Mouse (Mus musculus) thymus, adult 18-20 months (tissue): ENCODE measurements at regions not wholly inside any gene's neighbourhood (a gene's known extent, or its start where the extent isn't known, plus 50 kb on each side); places are given as distances from the start of the nearest gene placed in this dataset.

Experiments
- DNase-seq, 2 experiments: peaks; one replicate each; pipeline ENCODE4 v3.0.0; 2022; ENCODE audit warnings: mixed read lengths in 2 of 2

DNA sequence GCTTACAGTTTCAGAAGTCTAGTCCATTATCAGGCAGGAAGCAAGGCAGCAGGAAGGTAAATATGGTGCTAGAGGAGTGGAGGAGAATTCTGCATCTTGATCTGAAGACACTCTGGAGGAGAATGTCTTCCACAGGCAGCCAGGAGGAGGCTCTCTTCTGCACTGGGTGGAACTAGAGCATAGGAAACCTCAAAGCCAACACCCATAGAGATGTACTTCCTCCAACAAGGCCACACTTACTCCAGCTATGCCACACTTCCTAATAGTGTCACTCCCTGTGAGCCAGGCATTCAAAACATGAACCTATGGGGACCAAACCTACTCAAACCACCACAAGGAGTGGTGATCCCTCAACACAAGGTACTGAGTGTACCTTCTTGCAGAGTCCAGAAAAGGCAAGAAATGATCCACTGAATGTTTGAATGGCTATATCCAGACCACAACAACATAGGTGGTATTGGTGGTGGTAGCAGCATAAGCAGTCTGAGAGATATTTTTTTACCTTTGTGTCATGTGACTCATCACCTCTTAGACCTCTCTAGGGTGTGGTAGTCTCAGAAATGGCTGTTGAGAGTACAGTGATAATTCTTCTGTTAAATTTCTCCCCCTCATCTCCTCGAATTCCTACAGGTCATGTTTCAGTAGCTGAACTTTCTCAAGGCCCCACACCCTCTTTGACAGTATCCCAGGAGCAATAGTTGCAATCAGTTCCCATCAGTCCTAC lies 152.3 kb upstream of the Mbnl1 start:
- DNase-seq, result peak; percentile 10 to 30

DNA sequence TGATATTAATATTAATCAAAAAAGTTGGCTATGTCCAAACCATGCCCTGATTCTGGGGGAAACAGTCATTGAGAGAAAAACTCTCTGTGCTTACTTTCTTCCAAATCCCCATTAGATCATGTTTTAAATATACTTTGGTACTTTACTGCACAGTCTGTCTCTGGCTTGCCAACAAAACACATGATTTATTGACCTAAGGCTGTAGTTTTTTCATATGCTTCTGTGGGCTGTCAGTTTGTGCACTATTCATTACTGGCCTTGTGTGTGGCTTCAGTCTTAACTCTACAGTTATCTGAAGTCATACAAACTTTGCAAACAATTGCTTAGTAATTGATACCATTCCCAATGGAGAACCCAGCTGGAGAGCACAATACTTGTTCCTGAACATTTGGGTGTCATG lies 149.1 kb upstream of the Mbnl1 start:
- DNase-seq, result no peak

DNA sequence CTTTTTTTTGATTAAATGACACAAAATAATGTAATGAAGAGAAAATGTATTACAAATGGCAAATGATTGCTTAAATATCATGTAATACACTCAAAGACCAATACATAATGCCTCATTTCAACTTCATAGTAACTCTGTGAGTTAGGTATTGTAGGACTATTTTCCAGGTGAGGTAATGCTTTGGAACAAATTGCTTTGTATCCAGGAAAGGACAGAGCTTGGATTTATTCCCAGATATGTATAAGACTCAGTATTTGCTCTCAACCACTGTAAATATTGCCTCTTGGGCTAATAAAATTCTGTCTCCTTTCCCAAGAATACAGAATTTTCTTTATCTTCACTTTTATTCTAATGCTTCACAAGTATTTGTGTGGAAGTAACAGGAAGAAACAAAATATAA lies 148.2 kb upstream of the Mbnl1 start:
- no peak for DNase-seq

DNA sequence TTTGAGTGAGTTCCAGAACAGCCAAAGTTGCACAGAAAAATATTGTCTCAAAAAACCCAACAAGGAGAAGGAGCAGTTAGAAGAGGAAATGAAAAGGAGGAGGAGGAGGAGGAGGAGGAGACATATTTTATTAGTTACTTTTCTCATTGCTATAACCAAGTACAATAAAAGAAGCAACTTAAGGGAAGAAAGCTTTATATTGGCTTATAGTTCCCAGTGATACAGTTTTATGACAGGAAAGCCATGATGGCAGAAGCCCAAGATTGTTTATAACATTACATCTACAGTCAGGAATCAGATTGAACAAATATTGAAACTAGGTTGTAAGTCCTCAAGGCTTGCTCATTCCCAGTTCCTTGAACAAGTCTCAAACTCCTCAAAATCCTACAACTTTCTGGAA lies 147.7 kb upstream of the Mbnl1 start:
- DNase-seq, result no peak

DNA sequence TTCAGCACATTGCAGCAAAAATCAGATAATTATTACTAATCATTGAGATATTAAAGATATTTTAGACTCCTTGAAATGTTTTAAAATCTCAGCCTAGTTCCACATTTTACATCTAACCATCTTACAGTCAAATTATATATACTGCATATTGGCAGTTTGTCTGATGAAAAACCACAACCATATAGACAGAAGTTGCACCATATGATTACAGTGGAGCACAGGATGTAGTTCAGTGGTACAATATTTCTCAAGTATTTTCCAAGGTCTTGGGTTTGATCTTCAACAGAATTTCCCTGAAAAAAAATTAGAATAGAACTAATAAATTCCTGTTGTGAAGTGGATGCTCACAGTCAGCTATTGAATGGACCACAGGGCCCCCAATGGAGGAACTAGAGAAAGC lies 140.2 kb upstream of the Mbnl1 start:
- no peak for DNase-seq

DNA sequence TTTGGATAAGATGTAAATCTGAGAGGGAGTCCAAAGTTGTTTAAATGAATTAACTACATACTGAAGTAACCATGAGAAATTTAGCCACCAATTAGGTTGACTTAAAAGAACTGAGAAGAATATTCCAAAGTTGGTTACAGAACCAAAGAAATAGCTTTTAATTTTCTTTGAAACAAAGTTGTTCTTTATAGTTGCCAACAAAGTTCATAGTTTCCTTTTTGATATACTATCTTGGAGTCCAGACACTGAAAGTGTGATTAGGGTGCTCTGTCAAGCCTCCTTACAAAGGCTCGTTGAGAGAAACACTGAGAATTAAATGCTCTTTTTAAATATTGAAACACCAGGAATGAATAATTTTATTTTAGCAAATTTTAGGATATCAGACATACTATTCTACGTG lies 139.0 kb upstream of the Mbnl1 start:
- DNase-seq, result no peak

DNA sequence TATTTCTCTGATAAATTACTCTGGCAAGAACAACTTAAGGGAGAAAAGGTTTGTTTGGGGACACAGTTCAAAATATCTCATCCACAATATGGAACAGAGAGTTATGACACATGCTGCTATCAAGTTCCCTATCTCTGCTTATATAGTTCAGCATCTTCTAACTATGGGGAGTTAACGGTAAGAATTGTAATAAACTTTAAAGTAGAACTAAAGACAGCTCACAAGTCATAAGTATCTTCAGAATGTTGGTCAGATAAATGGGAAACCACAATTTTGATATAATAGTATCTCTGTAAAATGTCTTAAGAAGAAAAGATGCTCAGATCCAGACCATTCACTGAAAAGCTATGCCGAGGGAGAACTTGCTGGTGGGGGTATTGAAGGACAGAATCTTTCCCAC lies 138.5 kb upstream of the Mbnl1 start:
- DNase-seq, result no peak

DNA sequence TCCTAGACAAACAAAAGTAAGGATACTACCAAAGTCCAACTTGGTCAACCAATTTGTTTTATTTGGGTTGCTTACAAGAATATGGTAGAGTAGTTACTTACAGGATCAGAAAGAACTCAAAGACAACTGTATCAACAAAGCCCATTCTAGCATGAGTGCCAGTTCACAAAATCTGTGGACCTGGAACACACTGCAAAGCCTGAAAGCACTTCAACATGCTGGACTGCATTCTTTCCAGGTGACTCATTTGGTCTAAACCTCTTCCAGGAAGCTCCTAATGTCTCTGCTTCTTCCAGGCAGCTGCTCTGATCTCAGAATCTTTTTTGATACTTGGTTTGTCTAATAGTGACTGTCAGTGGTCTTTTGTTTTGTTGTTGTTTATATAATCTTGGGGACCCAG lies 126.2 kb upstream of the Mbnl1 start:
- DNase-seq, result no peak

DNA sequence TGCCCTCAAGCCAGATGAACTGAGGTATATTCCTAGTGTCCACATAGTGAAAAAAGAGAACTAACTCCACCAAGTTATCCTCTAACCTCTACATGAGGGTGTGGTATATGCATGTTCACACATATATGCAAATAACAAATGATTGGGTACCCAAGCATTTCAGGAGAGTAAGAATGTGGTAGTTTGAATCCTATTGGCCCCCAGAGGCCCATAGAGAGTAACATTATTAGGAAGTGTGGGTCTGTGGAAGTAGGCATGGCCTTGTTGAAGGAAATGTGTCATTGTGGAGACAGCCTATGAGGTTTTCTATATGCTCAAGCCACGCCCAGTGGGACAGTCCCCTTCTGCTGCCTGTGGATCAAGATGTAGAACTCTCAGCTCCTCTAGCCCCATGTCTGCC lies 125.6 kb upstream of the Mbnl1 start:
- DNase-seq, result no peak

DNA sequence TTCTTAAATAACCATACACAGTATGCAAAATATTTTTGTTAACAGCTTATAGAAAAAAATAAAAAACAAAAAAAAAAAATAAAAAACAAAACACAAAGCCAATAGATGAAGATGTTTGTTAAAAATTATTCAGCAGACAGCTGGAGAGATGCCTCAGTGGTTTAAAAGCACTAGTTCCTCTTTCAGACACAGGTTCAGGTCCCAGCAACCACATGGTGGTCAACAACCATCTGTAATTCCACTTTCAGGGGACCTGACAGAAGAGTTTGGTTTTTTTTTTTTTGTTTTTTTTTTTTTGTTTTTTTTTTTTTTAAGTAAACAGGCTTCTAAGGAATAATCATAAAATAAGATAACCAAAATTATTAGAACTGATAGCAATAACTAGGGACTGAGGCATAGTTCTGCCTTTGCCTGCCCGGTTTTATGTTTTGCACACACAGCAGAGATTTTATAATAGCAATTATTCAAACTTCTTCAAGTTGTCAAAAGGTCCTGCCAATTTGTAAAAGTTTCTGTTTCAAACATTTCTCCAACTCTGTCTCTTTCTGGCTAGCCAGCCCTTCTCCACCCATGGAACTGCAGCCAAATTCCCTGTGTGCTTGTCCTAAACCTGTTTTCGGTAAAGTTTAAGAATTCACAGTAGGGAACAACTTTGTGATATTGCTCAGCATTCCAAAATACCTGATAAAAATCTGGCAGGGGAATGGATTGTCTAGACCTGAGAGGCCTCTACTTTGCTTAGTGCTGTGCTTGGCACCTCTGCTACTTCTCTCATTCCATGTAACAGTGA lies 101.3 kb upstream of the Mbnl1 start:
- DNase-seq, result no peak

DNA sequence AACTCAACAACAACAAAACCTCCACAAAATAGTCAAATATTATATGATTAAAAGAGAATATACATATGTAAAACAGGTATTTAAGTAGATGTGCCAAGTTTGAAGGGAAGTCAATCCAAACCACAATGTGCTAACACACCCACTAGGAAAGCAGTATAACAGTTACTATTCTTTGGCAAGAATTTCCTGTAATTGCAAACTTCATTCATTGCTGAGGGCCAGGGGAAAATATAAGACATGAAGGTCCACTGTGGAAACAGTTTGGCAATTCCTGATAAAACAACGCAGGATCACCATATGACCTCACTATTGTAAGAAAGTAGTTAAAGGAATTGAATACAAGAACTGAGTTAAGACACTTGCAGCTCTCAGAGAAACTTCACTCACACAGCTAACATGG lies 99.0 kb upstream of the Mbnl1 start:
- no peak for DNase-seq

DNA sequence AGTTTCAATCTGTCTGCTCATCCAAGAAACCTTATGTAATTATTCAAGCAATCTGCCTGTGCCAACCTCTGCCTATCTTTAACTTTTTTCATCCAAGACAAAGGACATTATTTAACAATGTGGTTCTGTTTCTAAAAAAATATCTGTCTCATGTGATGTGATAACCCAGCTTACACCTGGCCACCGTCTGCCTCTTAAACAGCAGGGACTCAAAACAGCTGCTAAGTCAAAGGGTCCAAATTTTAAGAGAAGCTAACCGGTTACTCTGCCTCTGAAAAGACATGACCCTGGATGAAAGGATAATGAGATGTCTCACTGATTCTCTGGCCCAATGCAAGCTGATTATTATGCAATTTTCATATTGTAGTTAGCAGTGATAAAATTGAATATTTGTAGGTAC lies 84.0 kb upstream of the Mbnl1 start:
- no peak for DNase-seq

DNA sequence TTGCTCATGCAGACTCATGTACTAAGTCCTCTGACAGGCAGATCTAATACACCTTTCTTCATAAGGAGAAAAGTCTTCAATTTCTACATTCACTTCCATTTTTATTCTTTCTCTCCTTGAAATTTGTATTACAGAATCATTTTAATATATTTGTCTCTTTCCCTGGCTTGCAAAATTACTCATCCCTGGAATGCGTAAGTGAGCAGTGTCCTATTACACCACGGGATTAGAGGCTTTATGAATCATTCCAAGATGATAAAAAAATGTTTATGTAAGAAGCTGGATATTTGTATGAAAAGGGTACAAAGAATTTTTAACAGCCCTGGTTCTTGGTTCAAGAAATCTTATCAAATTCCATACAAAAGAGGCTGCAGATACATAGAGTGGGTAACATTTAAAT lies 83.6 kb upstream of the Mbnl1 start:
- DNase-seq, result no peak

DNA sequence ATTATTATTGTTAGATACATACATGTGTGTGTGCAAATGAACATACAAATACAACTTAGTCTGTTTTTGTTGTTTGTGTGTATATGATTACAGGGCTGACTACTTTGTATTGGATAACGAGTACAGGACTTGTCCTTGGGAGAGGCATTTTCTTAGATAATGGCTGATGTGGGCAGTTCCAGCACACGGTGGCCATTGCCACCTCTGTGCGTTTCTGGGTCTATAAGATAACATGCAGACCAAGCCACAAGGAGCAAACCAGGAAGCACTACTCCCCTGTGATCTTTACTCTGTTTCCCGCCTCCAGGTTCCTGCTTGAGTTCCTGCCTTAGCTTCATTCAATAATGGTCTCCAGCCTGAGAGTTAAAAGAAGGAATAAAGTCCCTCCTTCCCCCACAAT lies 77.3 kb upstream of the Mbnl1 start:
- no peak for DNase-seq

DNA sequence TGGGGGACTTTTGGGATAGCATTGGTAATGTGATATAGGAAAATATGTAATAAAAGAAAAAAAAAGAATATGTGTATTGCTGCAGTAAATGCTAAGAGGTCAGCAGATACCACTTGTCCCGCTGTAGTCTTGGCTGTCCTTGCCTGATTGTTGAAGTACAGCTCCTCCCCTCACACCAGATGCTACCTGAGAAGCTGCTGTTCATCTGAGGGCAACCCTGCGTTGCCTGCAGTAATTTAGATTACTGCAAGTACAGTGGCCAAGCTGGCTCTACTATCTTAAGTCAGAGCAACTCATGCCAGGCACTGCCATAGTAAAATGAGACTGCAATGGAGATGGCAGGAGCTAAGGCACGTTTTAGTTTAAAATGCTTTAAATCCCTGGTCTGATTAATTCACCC lies 75.7 kb upstream of the Mbnl1 start:
- no peak for DNase-seq

DNA sequence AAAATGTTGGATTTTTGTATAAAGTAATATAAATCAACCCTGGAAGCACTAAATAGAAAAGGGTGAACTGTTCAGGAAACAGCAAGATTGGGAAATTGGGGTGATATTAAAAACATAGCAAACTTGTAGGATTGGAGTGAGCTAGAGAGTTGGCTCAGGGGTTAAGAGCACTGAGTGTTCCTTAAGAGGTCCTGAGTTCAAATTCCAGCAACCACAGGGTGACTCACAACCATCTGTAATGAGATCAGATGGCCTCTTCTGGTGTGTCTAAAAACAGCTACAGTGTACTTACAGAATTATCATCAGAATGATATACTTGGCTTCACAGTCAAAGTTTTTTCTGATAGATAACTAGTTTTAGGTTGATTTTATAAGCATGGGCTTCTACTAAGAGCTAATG lies 73.8 kb upstream of the Mbnl1 start:
- DNase-seq, result no peak

DNA sequence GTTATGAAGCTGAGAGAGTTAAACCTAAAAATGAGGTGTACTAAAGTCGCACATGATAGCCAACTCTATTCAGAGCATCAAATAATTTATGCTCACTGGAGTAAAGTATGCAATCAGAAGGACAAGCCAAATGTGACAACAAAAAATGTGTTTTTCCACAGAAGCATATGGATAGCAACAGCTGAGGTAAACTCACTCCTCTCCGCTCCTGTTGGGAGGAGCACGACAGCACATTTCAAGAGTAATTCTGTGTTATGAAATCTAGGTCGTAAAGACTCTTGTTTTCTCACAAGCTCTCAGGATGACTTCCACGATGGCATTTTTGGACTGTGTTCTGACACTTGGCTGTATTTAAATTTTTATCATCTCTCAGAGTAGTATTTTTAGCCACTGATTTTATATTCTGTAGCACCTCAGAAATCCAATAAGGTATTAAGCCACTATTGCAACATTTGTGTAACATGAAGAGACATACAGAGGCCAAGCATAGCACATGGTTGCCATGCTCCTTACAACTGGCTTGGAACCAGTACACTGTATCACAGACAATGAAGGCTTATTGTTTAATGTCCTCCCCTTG lies 70.3 kb upstream of the Mbnl1 start:
- no peak for DNase-seq

DNA sequence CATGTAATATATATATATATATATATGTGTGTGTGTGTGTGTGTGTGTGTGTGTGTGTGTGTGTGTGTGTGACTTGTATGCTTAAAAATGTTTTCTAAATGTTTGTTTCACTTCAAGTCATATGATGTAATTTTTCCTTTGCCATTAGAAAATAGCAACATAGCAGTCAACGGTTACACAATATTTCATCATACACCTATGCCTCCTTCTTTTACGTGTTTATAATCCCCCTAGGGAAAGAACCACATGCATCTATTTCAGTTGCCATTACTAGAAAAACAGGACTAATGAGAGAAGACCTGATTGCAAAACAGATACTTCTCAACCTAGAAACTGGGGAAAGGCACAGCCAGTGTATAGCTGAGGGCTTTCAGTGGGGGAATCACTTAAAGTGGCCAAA lies 65.2 kb upstream of the Mbnl1 start:
- no peak for DNase-seq

DNA sequence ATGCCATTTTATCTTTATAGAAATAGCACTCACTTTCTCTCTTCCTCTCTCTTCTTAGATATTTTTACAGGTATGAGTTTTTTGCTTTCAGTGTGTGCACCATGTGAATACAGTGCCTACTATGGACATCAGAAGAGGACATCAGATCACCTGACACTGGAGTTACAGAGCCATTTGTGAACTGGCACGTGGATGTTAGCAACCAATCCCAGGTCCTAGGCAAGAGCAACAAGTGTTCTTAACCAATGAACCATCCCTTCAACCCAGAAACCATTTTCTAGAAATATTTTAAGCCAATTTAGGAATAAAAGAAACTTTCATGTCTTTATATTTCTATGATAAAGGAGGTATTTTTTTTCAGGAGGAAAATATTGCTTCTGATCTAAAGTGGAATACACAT lies 64.7 kb upstream of the Mbnl1 start:
- DNase-seq, result no peak

DNA sequence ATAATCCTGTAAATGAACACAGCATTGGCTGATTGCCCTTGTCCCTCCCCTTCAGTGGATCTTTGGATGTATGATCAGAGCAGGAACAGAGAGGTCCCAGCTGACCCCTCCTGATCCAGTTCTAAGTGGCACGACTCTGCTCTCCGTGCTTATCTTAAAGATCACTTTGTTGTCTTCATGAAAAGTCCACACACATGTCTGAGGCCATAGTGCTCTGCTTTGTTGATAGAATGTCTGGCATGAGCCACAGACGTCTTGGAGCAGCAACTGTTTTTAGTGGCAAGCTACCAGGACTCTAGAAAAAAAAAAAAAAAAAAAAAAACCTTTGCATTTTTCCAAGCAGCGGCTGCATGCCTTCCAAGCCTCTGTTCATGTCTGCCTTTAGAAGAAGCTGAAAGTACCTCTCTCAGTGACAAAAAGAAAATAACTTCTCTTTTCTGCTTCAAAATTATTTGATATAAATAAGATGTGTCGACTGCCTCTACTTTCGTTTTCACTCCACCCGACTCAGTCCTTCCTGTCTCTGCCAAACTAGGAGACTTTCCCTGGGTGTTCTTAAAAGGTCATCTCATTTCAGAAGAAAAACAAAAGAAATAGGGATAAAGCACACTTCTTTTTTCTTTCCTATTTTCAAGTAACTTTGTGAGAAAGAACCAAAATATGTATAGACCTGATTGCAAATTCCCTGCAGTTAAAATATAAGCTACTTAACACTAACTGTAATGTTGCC lies 63.9 kb upstream of the Mbnl1 start:
- peak in 1 of 2 experiments; percentile 25 for DNase-seq

DNA sequence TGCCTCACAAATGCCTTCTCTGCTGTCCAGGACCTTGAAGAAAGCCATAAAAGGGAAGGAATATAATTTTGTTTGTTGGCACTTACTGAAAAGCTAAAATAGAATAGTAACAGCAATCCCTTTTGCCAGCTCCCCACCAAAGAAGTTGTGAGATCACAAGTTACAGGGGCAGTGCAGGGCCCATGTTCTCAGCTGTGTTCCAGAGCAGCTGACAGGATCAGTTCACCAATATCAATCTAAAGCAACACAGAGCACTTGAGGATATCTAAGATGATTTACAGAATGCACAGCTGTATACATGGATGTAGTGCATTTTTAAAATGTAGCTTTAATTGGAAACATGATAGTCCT lies 63.4 kb upstream of the Mbnl1 start:
- DNase-seq, result no peak

DNA sequence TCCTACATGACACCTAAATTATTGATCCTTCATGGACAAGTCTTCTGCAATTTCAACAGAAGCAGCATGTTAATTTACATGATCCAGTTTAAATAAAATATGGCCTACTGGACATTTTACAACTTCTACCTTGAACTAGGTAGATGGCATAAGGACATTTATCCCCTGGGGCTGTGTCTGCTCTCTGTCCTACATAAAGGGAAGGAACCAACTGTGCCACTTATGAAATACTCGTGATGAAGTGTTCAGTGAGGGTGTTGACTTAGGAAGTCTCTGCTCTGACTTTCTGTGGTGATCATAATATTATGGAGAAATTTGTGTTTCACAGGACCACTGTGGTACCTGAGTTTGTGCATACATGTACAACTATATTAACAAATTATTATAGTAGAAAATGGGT lies 60.9 kb upstream of the Mbnl1 start:
- DNase-seq, result no peak

DNA sequence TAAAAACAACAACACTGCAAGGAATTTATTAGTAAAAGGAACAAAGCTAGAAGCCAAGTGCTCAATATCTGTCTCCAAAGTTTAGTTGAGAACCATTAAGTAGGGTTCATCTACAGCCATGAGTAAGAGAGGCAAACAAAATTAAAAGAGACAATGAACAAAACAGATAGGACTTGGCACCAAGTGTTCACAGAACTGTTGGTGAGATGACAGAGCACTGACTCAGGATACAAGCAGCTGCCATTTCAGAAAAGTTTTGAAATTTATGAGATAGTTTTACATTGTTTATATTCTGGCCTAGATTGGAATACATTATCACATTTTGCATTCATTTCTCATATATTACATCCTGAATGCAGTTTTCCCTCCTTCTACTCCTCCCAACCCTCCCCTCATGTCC lies 60.4 kb upstream of the Mbnl1 start:
- no peak for DNase-seq

DNA sequence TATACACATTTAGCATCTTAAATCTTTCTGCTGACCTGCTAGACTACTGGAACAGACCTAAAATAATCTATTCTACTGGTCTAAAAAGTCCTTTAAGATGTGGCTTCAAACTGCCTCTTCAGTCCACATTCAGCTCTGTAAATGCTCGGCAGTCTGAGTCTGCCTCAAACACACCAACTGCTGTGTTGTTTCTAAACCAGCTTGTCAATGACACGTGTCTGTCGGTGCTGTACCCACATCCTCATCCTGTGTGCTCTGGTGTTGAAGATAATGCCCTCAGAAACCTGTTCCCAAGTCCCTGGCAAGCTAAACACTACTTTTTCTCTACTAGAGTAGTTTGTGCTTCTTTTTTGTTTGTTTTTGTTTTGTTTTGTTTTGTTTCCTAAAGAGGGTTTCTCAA lies 58.9 kb upstream of the Mbnl1 start:
- DNase-seq, result peak; percentile 42 to 73
